Mouse (Mus musculus): Measurements from ENCODE around the gene Sh2d6. TPM values are rescaled to one million over a fixed set of nuclear protein-coding genes. Genes with fewer than 3 reads are reported as not detected.

Sh2d6 gene
- polyA plus RNA-seq, 2 experiments, result 0.43 TPM; not detected in 1

GRCm38 (mm10) chr6:72547121-72547520 is 25.6 kb upstream of the Sh2d6 start:
- DNase-seq (ENCODE audit: low spot score) (no peak), ATAC-seq (ENCODE audit: low FRiP score, low read depth) (no peak)
- H3K4me1 ChIP-seq (ENCODE audit: control insufficient read depth, insufficient read depth, low read length), result peaks cover 5% of the 10 kb centered on the region; the same call in 1 of the 2 replicates
- H3K9ac ChIP-seq (ENCODE audit: low read depth, low read length, severe bottlenecking), result no peak overlapping the region
- no peak overlapping the region for H3K27ac ChIP-seq (replicated peaks; ENCODE audit: low read depth, low read length)
- no peak overlapping the region for H3K4me3 ChIP-seq (replicated peaks; ENCODE audit: low read length)
- no peaks in the 10 kb centered on the region for H3K36me3 ChIP-seq (ENCODE audit: control insufficient read depth, insufficient read depth, low read length)
- no peak for TF ChIP-seq POLR2A (IDR thresholded peaks at IDR 0.05; ENCODE audit: borderline replicate concordance, extremely low read depth, insufficient read depth, insufficient read length)
- no peaks in the 10 kb centered on the region for H3K27me3 ChIP-seq (ENCODE audit: control insufficient read depth, insufficient read depth, low read length)
- 91% methylated on average over 2 of the region's 2 CpGs for WGBS
- no peak overlapping the region for H3K4me2 ChIP-seq (replicated peaks; ENCODE audit: low read depth, low read length, severe bottlenecking)
- H3K9me3 ChIP-seq (ENCODE audit: control insufficient read depth, low read length), result no peaks in the 10 kb centered on the region

DNA sequence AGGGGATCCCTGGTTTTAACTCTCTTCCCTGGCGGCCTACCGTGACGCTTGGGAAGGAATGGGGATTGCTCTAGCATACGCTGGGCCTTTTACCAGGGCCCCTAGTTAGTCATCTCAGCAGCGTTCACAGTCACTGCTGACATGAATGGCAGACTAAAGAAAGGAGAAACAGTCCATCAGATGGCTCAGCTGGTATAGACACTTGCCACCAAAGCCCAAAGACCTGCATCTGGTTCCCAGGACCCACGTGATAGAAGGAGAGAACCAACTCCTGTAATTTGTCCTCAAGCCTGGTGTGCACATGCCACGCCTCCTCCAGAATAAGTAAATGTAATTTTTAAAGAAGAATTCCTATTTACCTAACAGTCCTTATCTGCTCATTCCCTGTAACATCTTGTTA is 23.9 kb upstream of the Sh2d6 start:
- Histone ChIP-seq H3K27ac (replicated peaks; ENCODE audit: low read depth, low read length) (no peak overlapping the region), H3K4me1 (ENCODE audit: control insufficient read depth, insufficient read depth, low read length) (peaks cover 5% of the 10 kb centered on the region; the same call in 1 of the 2 replicates), H3K36me3 (ENCODE audit: control insufficient read depth, insufficient read depth, low read length) (no peaks in the 10 kb centered on the region), H3K9ac (ENCODE audit: low read depth, low read length, severe bottlenecking) (no peak overlapping the region), H3K4me3 (replicated peaks; ENCODE audit: low read length) (no peak overlapping the region), H3K27me3 (ENCODE audit: control insufficient read depth, insufficient read depth, low read length) (no peaks in the 10 kb centered on the region), H3K9me3 (ENCODE audit: control insufficient read depth, low read length) (no peaks in the 10 kb centered on the region), H3K4me2 (replicated peaks; ENCODE audit: low read depth, low read length, severe bottlenecking) (peak overlapping the region; percentile 21; the same call in 1 of the 2 replicates)
- DNase-seq (ENCODE audit: low spot score) (no peak), ATAC-seq (ENCODE audit: low FRiP score, low read depth) (no peak)
- 58% methylated on average over 7 of the region's 7 CpGs for WGBS
- no peak for TF ChIP-seq POLR2A (IDR thresholded peaks at IDR 0.05; ENCODE audit: borderline replicate concordance, extremely low read depth, insufficient read depth, insufficient read length)

- 6% methylated on average over 23 of the region's 23 CpGs for WGBS
- Histone ChIP-seq H3K27me3 (ENCODE audit: control insufficient read depth, insufficient read depth, low read length) (no peaks in the 10 kb centered on the region), H3K27ac (replicated peaks; ENCODE audit: low read depth, low read length) (peak within 1 kb of the TSS; percentile 34), H3K4me3 (replicated peaks; ENCODE audit: low read length) (peak within 1 kb of the TSS; percentile 21), H3K9me3 (ENCODE audit: control insufficient read depth, low read length) (no peaks in the 10 kb centered on the region), H3K9ac (ENCODE audit: low read depth, low read length, severe bottlenecking) (peak within 1 kb of the TSS; percentile 32), H3K4me1 (ENCODE audit: control insufficient read depth, insufficient read depth, low read length) (peaks cover 5% of the 10 kb centered on the region; the same call in 1 of the 2 replicates), H3K4me2 (replicated peaks; ENCODE audit: low read depth, low read length, severe bottlenecking) (peak within 1 kb of the TSS; percentile 50), H3K36me3 (ENCODE audit: control insufficient read depth, insufficient read depth, low read length) (no peaks in the 10 kb centered on the region)
- DNase-seq (ENCODE audit: low spot score) (peak; percentile 47), ATAC-seq (ENCODE audit: low FRiP score, low read depth) (no peak)
- TF ChIP-seq POLR2A (IDR thresholded peaks at IDR 0.05; ENCODE audit: borderline replicate concordance, extremely low read depth, insufficient read depth, insufficient read length), result no peak
Measured at GRCm38 (mm10) chr6:72544283-72544987, 22.9 kb upstream of the Sh2d6 start, which contains the start of gene Capg. Gene Capg, plus strand, starts transcription at chr6:72544391.

DNA sequence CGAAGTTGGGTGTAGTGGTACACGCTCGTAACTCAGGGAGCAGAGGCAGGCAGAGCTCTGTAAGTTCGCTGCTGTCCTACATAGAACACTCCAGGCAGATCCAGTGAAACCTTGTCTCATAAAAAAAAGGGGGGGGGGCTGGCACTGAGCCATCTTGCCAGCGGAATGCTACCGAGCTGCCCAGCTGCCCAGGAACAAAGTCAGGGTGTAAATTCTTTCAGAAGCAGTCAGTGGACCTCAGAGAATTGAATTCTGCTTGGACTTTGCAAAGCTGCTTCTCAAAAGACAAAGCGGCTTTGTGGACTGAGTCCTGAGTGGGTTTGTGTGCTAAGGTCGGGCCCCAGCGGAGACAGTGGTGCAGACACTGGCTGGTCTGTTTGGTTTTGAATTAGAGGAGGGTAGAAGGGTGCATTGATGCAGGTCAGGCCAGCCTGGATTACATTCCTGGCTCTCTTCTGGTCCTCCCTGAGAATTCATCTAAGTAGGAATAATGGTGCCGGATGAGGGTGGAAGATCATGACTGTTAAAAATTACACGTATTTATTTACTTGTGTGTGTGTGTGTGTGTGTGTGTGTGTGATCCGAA is 21.9 kb upstream of the Sh2d6 start:
- Histone ChIP-seq H3K27me3 (ENCODE audit: control insufficient read depth, insufficient read depth, low read length) (no peaks in the 10 kb centered on the region), H3K9ac (ENCODE audit: low read depth, low read length, severe bottlenecking) (no peak overlapping the region), H3K36me3 (ENCODE audit: control insufficient read depth, insufficient read depth, low read length) (no peaks in the 10 kb centered on the region), H3K27ac (replicated peaks; ENCODE audit: low read depth, low read length) (0 out of 2 replicates have a peak overlapping the region, but pooled peaks have one; percentile 34), H3K4me1 (ENCODE audit: control insufficient read depth, insufficient read depth, low read length) (peaks cover 8% of the 10 kb centered on the region), H3K4me3 (replicated peaks; ENCODE audit: low read length) (no peak overlapping the region), H3K4me2 (replicated peaks; ENCODE audit: low read depth, low read length, severe bottlenecking) (no peak overlapping the region), H3K9me3 (ENCODE audit: control insufficient read depth, low read length) (no peaks in the 10 kb centered on the region)
- no peak for DNase-seq (ENCODE audit: low spot score)
- WGBS, result 69% methylated on average over 12 of the region's 12 CpGs
- no peak for ATAC-seq (ENCODE audit: low FRiP score, low read depth)
- TF ChIP-seq POLR2A (IDR thresholded peaks at IDR 0.05; ENCODE audit: borderline replicate concordance, extremely low read depth, insufficient read depth, insufficient read length), result no peak

GRCm38 (mm10) chr6:72538562-72539031 is 17.1 kb upstream of the Sh2d6 start:
- Histone ChIP-seq H3K4me3 (replicated peaks; ENCODE audit: low read length) (peak overlapping the region; percentile 46), H3K27me3 (ENCODE audit: control insufficient read depth, insufficient read depth, low read length) (no peaks in the 10 kb centered on the region), H3K4me1 (ENCODE audit: control insufficient read depth, insufficient read depth, low read length) (peaks cover 15% of the 10 kb centered on the region), H3K27ac (replicated peaks; ENCODE audit: low read depth, low read length) (no peak overlapping the region), H3K36me3 (ENCODE audit: control insufficient read depth, insufficient read depth, low read length) (no peaks in the 10 kb centered on the region), H3K9ac (ENCODE audit: low read depth, low read length, severe bottlenecking) (peak overlapping the region; percentile 55), H3K9me3 (ENCODE audit: control insufficient read depth, low read length) (no peaks in the 10 kb centered on the region), H3K4me2 (replicated peaks; ENCODE audit: low read depth, low read length, severe bottlenecking) (peak overlapping the region; percentile 91)
- DNase-seq (ENCODE audit: low spot score), result peak; percentile 88
- 0 out of 2 replicates have a peak, but pooled peaks have one; percentile 27 for TF ChIP-seq POLR2A (IDR thresholded peaks at IDR 0.05; ENCODE audit: borderline replicate concordance, extremely low read depth, insufficient read depth, insufficient read length)
- 4% methylated on average over 16 of the region's 16 CpGs for WGBS
- ATAC-seq (ENCODE audit: low FRiP score, low read depth), result peak; percentile 81

All from limb, embryonic 14.5 days (tissue).